In genomic region chr6:87043131-87043516, GRCm38 (mm10) we compare ENCODE assay signal across 8 mouse cellular contexts. TPM values are rescaled to one million over a fixed set of nuclear protein-coding genes. Genes with fewer than 3 reads are reported as not detected.
DNase-seq lines count a peak whose midpoint lies in the region; ATAC-seq and TF ChIP-seq lines count a peak whose summit lies in the region.

No protein-coding gene starts in this region.

- peaks cover 7% of the 10 kb centered on the region for H3K36me3 ChIP-seq in forebrain, embryonic 10.5 days (replicated peaks)
- peaks cover 4% of the 10 kb centered on the region for H3K36me3 ChIP-seq in liver, embryonic 13.5 days

- DNase-seq in gastrocnemius, adult 2 months = no peak
- no peak for DNase-seq in gastrocnemius, postnatal 10 days
- DNase-seq in 416B (ENCODE audit: low read depth) = peak; percentile 23
- no peak for DNase-seq in forebrain, embryonic 10.5 days (ENCODE audit: extremely low spot score, low spot score)
- no peak for DNase-seq in liver, embryonic 13.5 days
- DNase-seq in urinary bladder, postnatal 14 days (ENCODE audit: low spot score) = no peak
- no peak for DNase-seq in left cerebral cortex, adult 9 months (ENCODE audit: low spot score in 2 of 2)
- no peak for DNase-seq in layer of hippocampus, postnatal 14 days (ENCODE audit: low spot score in 2 of 2)

- WGBS in forebrain, embryonic 10.5 days = under 1% methylated on average over 9 of the region's 9 CpGs
- WGBS in liver, embryonic 13.5 days (ENCODE audit: insufficient replicate concordance) = 2% methylated on average over 9 of the region's 9 CpGs

- H3K9ac ChIP-seq in liver, embryonic 13.5 days = peak overlapping the region; percentile 97

- peaks cover 23% of the 10 kb centered on the region for H3K4me1 ChIP-seq in forebrain, embryonic 10.5 days
- peaks cover 30% of the 10 kb centered on the region for H3K4me1 ChIP-seq in liver, embryonic 13.5 days (replicated peaks)

- intact Hi-C loops in gastrocnemius, adult 2 months (cut with DNase I) = no loop called here

- ATAC-seq in liver, embryonic 13.5 days (ENCODE audit: low read depth) = peak; percentile 18; the same call in 1 of the 2 replicates

- peak overlapping the region; percentile 98 for H3K4me2 ChIP-seq in liver, embryonic 13.5 days

- TF ChIP-seq CTCF in gastrocnemius, adult 2 months (IDR thresholded peaks at IDR 0.05) = no peak

- no peaks in the 10 kb centered on the region for H3K27me3 ChIP-seq in forebrain, embryonic 10.5 days (ENCODE audit: poor library complexity, severe bottlenecking)
- no peaks in the 10 kb centered on the region for H3K27me3 ChIP-seq in liver, embryonic 13.5 days

- peak overlapping the region; percentile 99 for H3K4me3 ChIP-seq in gastrocnemius, adult 2 months
- H3K4me3 ChIP-seq in forebrain, embryonic 10.5 days = peak overlapping the region; percentile 77
- peak overlapping the region; percentile 86 for H3K4me3 ChIP-seq in liver, embryonic 13.5 days (replicated peaks)

- peak overlapping the region; percentile 93 for H3K27ac ChIP-seq in gastrocnemius, adult 2 months
- peak overlapping the region; percentile 94 for H3K27ac ChIP-seq in forebrain, embryonic 10.5 days
- H3K27ac ChIP-seq in liver, embryonic 13.5 days = peak overlapping the region; percentile 80

- no peaks in the 10 kb centered on the region for H3K9me3 ChIP-seq in forebrain, embryonic 10.5 days
- H3K9me3 ChIP-seq in liver, embryonic 13.5 days (replicated peaks) = no peaks in the 10 kb centered on the region

RNA-seq across cellular contexts. Expression of gene Gfpt1, which starts 0.5 kb away (rescaled TPM):
- total RNA-seq in gastrocnemius, adult 2 months (2021) = 10 to 100 TPM; 31.0 to 35.8 TPM
- 10 to 100 TPM; 36.1 to 44.4 TPM for total RNA-seq in gastrocnemius, postnatal 10 days (2021)
- 13.1 and 13.5 TPM in 2 replicates for polyA plus RNA-seq in forebrain, embryonic 10.5 days (2016; fragmentation: Nextera tagmentation; extraction: Ambion mirVana)
- polyA plus RNA-seq in liver, embryonic 13.5 days (2015; fragmentation: Nextera tagmentation; extraction: Ambion mirVana) = 7.7 and 8.9 TPM in 2 replicates
- 10 to 100 TPM; 52.6 to 58.3 TPM for total RNA-seq in layer of hippocampus, postnatal 14 days (2021)

RNA-seq across cellular contexts. Expression of gene Nfu1, which starts 34.1 kb away (rescaled TPM):
- total RNA-seq in gastrocnemius, adult 2 months (2021) = 10 to 100 TPM; 55.1 to 66.5 TPM
- total RNA-seq in gastrocnemius, postnatal 10 days (2021) = 10 to 100 TPM; 63.1 to 66.8 TPM
- polyA plus RNA-seq in forebrain, embryonic 10.5 days (2016; fragmentation: Nextera tagmentation; extraction: Ambion mirVana) = 88.2 and 94.4 TPM in 2 replicates
- polyA plus RNA-seq in liver, embryonic 13.5 days (2015; fragmentation: Nextera tagmentation; extraction: Ambion mirVana) = 58.4 and 60.9 TPM in 2 replicates
- total RNA-seq in layer of hippocampus, postnatal 14 days (2021) = 10 to 100 TPM; 55.3 to 60.7 TPM
